Mouse (Mus musculus) ES-E14 (cell line): ENCODE data around the gene Zfp445.

Experiments
- CHD2 ChIP-seq: IDR thresholded peaks from 2 replicates; pipeline ENCODE4 v1.6.1; 2014; ENCODE audit warnings: mild to moderate bottlenecking, low read depth, low read length, inconsistent platforms
- HCFC1 ChIP-seq: IDR thresholded peaks from 2 replicates; pipeline ENCODE4 v1.6.1; 2012; ENCODE audit warnings: low read length, inconsistent platforms, borderline replicate concordance; ENCODE audit not compliant: insufficient read depth
- MAFK ChIP-seq: IDR thresholded peaks from 2 replicates; pipeline ENCODE4 v1.6.1; 2014; ENCODE audit warnings: mild to moderate bottlenecking, low read depth, low read length, inconsistent platforms; ENCODE audit not compliant: insufficient read depth
- ZC3H11A ChIP-seq: IDR thresholded peaks from 2 replicates; pipeline ENCODE4 v1.6.1; 2012; ENCODE audit warnings: low read depth, mild to moderate bottlenecking, inconsistent platforms, low read length, borderline replicate concordance

DNA sequence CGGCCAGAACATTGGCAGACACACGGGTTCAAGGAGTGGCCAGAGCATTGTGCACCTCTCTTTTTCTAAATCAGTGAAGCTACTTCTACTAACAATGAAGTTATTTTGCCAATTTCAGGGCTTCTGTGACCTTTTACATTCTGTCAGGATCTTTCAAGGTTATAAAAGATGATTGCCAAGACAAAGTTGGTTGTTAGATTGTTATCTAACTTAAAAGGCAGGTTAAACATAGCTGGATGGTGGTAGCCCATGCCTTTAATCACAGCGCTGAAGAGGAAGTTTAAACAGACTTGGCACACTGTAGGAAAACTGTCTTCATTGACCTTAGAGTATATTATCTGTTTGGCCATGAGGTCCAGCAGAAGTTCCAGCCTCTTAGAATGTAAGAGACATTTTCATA lies 20.2 kb downstream of the Zfp445 start:
- no peak for TF ChIP-seq MAFK
- TF ChIP-seq ZC3H11A: no peak
- no peak for TF ChIP-seq HCFC1
- TF ChIP-seq CHD2: no peak
